Mouse (Mus musculus) ES-E14 (cell line): Measurements from ENCODE around the gene Fndc7.

Experiments
- MAFK ChIP-seq: IDR thresholded peaks from 2 replicates; pipeline ENCODE4 v1.6.1; 2014; ENCODE audit warnings: mild to moderate bottlenecking, low read depth, low read length, inconsistent platforms; ENCODE audit not compliant: insufficient read depth
- ZNF384 ChIP-seq: IDR thresholded peaks from 2 replicates; pipeline ENCODE4 v1.6.1; 2012; ENCODE audit warnings: low read depth, low read length, inconsistent platforms

DNA sequence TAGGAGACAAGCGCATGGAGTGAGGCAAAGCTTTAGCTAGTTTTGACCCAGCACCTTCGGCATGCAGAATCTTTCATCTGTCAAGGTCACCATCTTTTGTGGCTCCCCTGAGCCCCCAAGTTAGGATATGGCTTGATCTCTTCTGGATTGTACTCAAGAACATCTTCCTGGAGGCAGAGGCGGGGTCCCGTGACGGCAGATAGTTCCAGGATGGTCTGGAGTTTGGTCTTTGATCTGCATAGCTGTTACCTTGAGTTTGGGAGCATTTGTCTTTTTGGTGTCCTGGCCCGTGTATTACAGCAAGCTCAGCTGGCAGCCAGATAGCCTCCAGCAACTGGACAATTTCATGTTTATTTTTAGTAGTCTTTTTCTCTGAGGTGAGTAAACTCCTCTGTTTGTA lies 45.8 kb downstream of the Fndc7 start:
- TF ChIP-seq ZNF384 = no peak
- TF ChIP-seq MAFK = no peak
